Mouse (Mus musculus): ENCODE measurements around the gene Tcf7l2. TPM values are rescaled to one million over a fixed set of nuclear protein-coding genes. Genes with fewer than 3 reads are reported as not detected.

Tcf7l2 gene
- polyA plus RNA-seq, 1 experiment: 45.3 TPM

GRCm38 (mm10) chr19:55861746-55862145 is 120.1 kb downstream of the Tcf7l2 start:
- H3K4me3 ChIP-seq (ENCODE audit: low read depth, low read length): no peak overlapping the region
- H3K27me3 ChIP-seq (ENCODE audit: control insufficient read depth, insufficient read depth, low read length): no peaks in the 10 kb centered on the region
- TF ChIP-seq CTCF (IDR thresholded peaks at IDR 0.05; ENCODE audit: extremely low read depth, insufficient read length, insufficient replicate concordance, low read depth, low read length) (no peak), POLR2A (IDR thresholded peaks at IDR 0.05; ENCODE audit: low read depth, low read length) (no peak)
- peaks cover 76% of the 10 kb centered on the region for H3K4me1 ChIP-seq (ENCODE audit: control insufficient read depth, insufficient read depth, insufficient read length, low read length)
- H3K27ac ChIP-seq (ENCODE audit: insufficient read depth, low read depth, low read length): peak overlapping the region; percentile 84
- H3K36me3 ChIP-seq (ENCODE audit: control insufficient read depth, insufficient read depth, low read length): peaks cover 1% of the 10 kb centered on the region; the same call in 1 of the 2 replicates
- WGBS: 21% methylated on average over 2 of the region's 2 CpGs

GRCm38 (mm10) chr19:55862559-55862958 is 120.9 kb downstream of the Tcf7l2 start:
- peaks cover 76% of the 10 kb centered on the region for H3K4me1 ChIP-seq (ENCODE audit: control insufficient read depth, insufficient read depth, insufficient read length, low read length)
- 44% methylated on average over 3 of the region's 3 CpGs for WGBS
- no peaks in the 10 kb centered on the region for H3K27me3 ChIP-seq (ENCODE audit: control insufficient read depth, insufficient read depth, low read length)
- peaks cover 1% of the 10 kb centered on the region; the same call in 1 of the 2 replicates for H3K36me3 ChIP-seq (ENCODE audit: control insufficient read depth, insufficient read depth, low read length)
- H3K4me3 ChIP-seq (ENCODE audit: low read depth, low read length): no peak overlapping the region
- H3K27ac ChIP-seq (ENCODE audit: insufficient read depth, low read depth, low read length): peak overlapping the region; percentile 84
- TF ChIP-seq CTCF (IDR thresholded peaks at IDR 0.05; ENCODE audit: extremely low read depth, insufficient read length, insufficient replicate concordance, low read depth, low read length): no peak
- TF ChIP-seq POLR2A (IDR thresholded peaks at IDR 0.05; ENCODE audit: low read depth, low read length): no peak

- H3K4me3 ChIP-seq (ENCODE audit: low read depth, low read length): no peak overlapping the region
- H3K36me3 ChIP-seq (ENCODE audit: control insufficient read depth, insufficient read depth, low read length): peaks cover 2% of the 10 kb centered on the region; the same call in 1 of the 2 replicates
- H3K27me3 ChIP-seq (ENCODE audit: control insufficient read depth, insufficient read depth, low read length): no peaks in the 10 kb centered on the region
- TF ChIP-seq CTCF (IDR thresholded peaks at IDR 0.05; ENCODE audit: extremely low read depth, insufficient read length, insufficient replicate concordance, low read depth, low read length) (no peak), POLR2A (IDR thresholded peaks at IDR 0.05; ENCODE audit: low read depth, low read length) (no peak)
- H3K4me1 ChIP-seq (ENCODE audit: control insufficient read depth, insufficient read depth, insufficient read length, low read length): peaks cover 69% of the 10 kb centered on the region
- H3K27ac ChIP-seq (ENCODE audit: insufficient read depth, low read depth, low read length): peak overlapping the region; percentile 96
- WGBS: 65% methylated on average over 2 of the region's 2 CpGs
Observed at GRCm38 (mm10) chr19:55865049-55865448, 123.4 kb downstream of the Tcf7l2 start.

GRCm38 (mm10) chr19:55865774-55866578 is 124.4 kb downstream of the Tcf7l2 start:
- Histone ChIP-seq H3K27me3 (ENCODE audit: control insufficient read depth, insufficient read depth, low read length) (no peaks in the 10 kb centered on the region), H3K36me3 (ENCODE audit: control insufficient read depth, insufficient read depth, low read length) (peaks cover 2% of the 10 kb centered on the region; the same call in 1 of the 2 replicates), H3K4me3 (ENCODE audit: low read depth, low read length) (no peak overlapping the region), H3K4me1 (ENCODE audit: control insufficient read depth, insufficient read depth, insufficient read length, low read length) (peaks cover 64% of the 10 kb centered on the region), H3K27ac (ENCODE audit: insufficient read depth, low read depth, low read length) (peak overlapping the region; percentile 96)
- TF ChIP-seq CTCF (IDR thresholded peaks at IDR 0.05; ENCODE audit: extremely low read depth, insufficient read length, insufficient replicate concordance, low read depth, low read length) (no peak), POLR2A (IDR thresholded peaks at IDR 0.05; ENCODE audit: low read depth, low read length) (no peak)
- WGBS: 52% methylated on average over 13 of the region's 13 CpGs

GRCm38 (mm10) chr19:55867255-55867654 is 125.6 kb downstream of the Tcf7l2 start:
- WGBS: 57% methylated on average over 6 of the region's 6 CpGs
- Histone ChIP-seq H3K36me3 (ENCODE audit: control insufficient read depth, insufficient read depth, low read length) (peaks cover 2% of the 10 kb centered on the region), H3K27ac (ENCODE audit: insufficient read depth, low read depth, low read length) (peak overlapping the region; percentile 97), H3K27me3 (ENCODE audit: control insufficient read depth, insufficient read depth, low read length) (no peaks in the 10 kb centered on the region), H3K4me3 (ENCODE audit: low read depth, low read length) (no peak overlapping the region), H3K4me1 (ENCODE audit: control insufficient read depth, insufficient read depth, insufficient read length, low read length) (peaks cover 54% of the 10 kb centered on the region)
- no peak for TF ChIP-seq POLR2A (IDR thresholded peaks at IDR 0.05; ENCODE audit: low read depth, low read length)
- no peak for TF ChIP-seq CTCF (IDR thresholded peaks at IDR 0.05; ENCODE audit: extremely low read depth, insufficient read length, insufficient replicate concordance, low read depth, low read length)

- no peak for TF ChIP-seq CTCF (IDR thresholded peaks at IDR 0.05; ENCODE audit: extremely low read depth, insufficient read length, insufficient replicate concordance, low read depth, low read length)
- no peak for TF ChIP-seq POLR2A (IDR thresholded peaks at IDR 0.05; ENCODE audit: low read depth, low read length)
- Histone ChIP-seq H3K36me3 (ENCODE audit: control insufficient read depth, insufficient read depth, low read length) (peaks cover 2% of the 10 kb centered on the region), H3K27me3 (ENCODE audit: control insufficient read depth, insufficient read depth, low read length) (no peaks in the 10 kb centered on the region), H3K27ac (ENCODE audit: insufficient read depth, low read depth, low read length) (peak overlapping the region; percentile 97), H3K4me1 (ENCODE audit: control insufficient read depth, insufficient read depth, insufficient read length, low read length) (peaks cover 48% of the 10 kb centered on the region), H3K4me3 (ENCODE audit: low read depth, low read length) (no peak overlapping the region)
- 32% methylated on average over 3 of the region's 3 CpGs for WGBS
Observed at GRCm38 (mm10) chr19:55867905-55868304, 126.3 kb downstream of the Tcf7l2 start.

- peaks cover 43% of the 10 kb centered on the region for H3K4me1 ChIP-seq (ENCODE audit: control insufficient read depth, insufficient read depth, insufficient read length, low read length)
- peak overlapping the region; percentile 97 for H3K27ac ChIP-seq (ENCODE audit: insufficient read depth, low read depth, low read length)
- TF ChIP-seq POLR2A (IDR thresholded peaks at IDR 0.05; ENCODE audit: low read depth, low read length) (no peak), CTCF (IDR thresholded peaks at IDR 0.05; ENCODE audit: extremely low read depth, insufficient read length, insufficient replicate concordance, low read depth, low read length) (no peak)
- 80% methylated on average over 4 of the region's 4 CpGs for WGBS
- H3K4me3 ChIP-seq (ENCODE audit: low read depth, low read length): no peak overlapping the region
- peaks cover 2% of the 10 kb centered on the region for H3K36me3 ChIP-seq (ENCODE audit: control insufficient read depth, insufficient read depth, low read length)
- no peaks in the 10 kb centered on the region for H3K27me3 ChIP-seq (ENCODE audit: control insufficient read depth, insufficient read depth, low read length)
Observed at GRCm38 (mm10) chr19:55868597-55868996, 127.0 kb downstream of the Tcf7l2 start.
